Mouse (Mus musculus): Measurements from ENCODE around the gene 1700019N19Rik. TPM values are rescaled to one million over a fixed set of nuclear protein-coding genes. Genes with fewer than 3 reads are reported as not detected.

The 1700019N19Rik gene
- polyA plus RNA-seq, 1 experiment, result not detected

DNA sequence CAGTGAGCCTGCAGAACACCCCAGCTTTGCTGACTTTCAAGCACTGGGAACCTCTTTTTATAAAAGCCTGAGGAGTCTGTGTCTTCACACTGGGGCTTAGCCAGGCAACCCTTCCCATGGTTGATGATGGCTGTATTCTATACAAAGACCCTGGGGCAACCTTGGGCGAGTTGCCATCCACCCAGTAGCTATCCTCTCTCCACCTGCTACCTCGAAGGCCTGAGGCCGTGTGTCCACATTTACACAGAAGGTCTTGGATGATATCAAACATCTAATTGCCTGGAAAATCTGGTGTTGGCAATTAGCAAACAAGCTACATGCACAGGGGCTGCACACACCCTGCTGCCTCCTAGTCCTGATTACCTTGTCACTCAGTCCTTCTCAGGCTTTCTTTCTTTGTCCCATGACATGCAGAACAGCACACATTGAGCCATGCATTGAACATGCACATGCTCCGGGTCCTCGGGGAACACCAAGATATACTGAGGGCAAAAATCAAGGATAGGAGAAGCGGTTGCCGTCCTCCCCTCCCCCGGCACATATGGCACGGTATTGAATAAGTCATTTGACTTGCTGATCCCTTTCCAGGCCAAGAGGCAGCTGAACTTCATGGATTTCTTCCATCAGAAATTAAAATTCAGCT lies 37.1 kb upstream of the 1700019N19Rik start:
- Histone ChIP-seq H3K4me1 (ENCODE audit: control insufficient read depth, insufficient read depth, low read length) (no peaks in the 10 kb centered on the region; the same call in 1 of the 2 replicates), H3K27ac (ENCODE audit: control insufficient read depth, insufficient read depth, low read depth, low read length, poor library complexity) (no peak overlapping the region), H3K4me3 (replicated peaks; ENCODE audit: control insufficient read depth, low read depth, low read length) (no peak overlapping the region)
- WGBS, result 80% methylated on average over 9 of the region's 9 CpGs
- TF ChIP-seq POLR2A (IDR thresholded peaks at IDR 0.05; ENCODE audit: borderline replicate concordance, control insufficient read depth, low read depth, low read length) (no peak), CTCF (IDR thresholded peaks at IDR 0.05; ENCODE audit: control insufficient read depth, insufficient read depth, low read length) (no peak)

DNA sequence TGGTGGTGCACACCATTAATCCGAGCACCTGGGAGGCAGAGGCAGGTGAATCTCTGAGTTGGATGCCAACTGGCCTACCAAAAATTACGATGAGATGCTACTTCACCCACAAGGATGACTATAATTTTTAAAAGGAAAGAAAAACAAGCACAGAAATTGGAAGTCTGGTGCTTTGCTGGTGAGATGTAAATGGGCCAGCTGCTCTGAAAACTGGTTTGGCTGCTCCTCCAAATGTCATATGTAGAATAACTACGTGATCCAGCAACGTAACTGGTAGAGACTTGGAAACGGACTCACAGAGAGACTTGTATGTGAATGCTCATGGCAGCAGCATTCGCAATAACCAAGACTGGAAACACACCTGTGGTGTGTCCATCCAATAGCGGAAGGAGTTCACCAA lies 35.9 kb upstream of the 1700019N19Rik start:
- no peak overlapping the region for H3K4me3 ChIP-seq (replicated peaks; ENCODE audit: control insufficient read depth, low read depth, low read length)
- 82% methylated on average over 7 of the region's 7 CpGs for WGBS

DNA sequence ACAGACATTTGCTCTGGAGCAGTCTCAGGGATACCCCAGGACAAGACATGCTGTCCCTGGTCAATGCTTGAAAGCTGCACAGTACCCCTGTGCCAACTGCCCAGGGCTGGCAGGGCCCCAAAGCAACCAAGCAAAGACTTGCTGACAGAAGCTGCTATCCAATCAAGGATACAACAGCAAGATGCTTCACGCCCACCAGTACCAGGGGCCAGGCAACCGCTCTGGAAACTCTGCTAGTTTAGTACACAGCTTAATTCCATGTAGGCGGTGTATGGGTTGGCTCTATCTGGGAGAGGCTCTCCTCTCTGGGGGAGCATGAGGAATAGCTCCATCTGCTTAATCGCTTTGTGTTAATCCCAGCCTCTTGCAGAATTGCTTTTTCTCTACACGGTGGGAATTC lies 35.3 kb upstream of the 1700019N19Rik start:
- TF ChIP-seq POLR2A (IDR thresholded peaks at IDR 0.05; ENCODE audit: borderline replicate concordance, control insufficient read depth, low read depth, low read length) (no peak), CTCF (IDR thresholded peaks at IDR 0.05; ENCODE audit: control insufficient read depth, insufficient read depth, low read length) (no peak)
- Histone ChIP-seq H3K27ac (ENCODE audit: control insufficient read depth, insufficient read depth, low read depth, low read length, poor library complexity) (no peak overlapping the region), H3K4me3 (replicated peaks; ENCODE audit: control insufficient read depth, low read depth, low read length) (no peak overlapping the region), H3K4me1 (ENCODE audit: control insufficient read depth, insufficient read depth, low read length) (no peaks in the 10 kb centered on the region; the same call in 1 of the 2 replicates)
- 80% methylated on average over 5 of the region's 5 CpGs for WGBS

More for the DNA sequence above, 35.9 kb upstream of the 1700019N19Rik start:
- TF ChIP-seq CTCF (IDR thresholded peaks at IDR 0.05; ENCODE audit: control insufficient read depth, insufficient read depth, low read length), result no peak
- TF ChIP-seq POLR2A (IDR thresholded peaks at IDR 0.05; ENCODE audit: borderline replicate concordance, control insufficient read depth, low read depth, low read length), result no peak
- H3K27ac ChIP-seq (ENCODE audit: control insufficient read depth, insufficient read depth, low read depth, low read length, poor library complexity), result no peak overlapping the region
- no peaks in the 10 kb centered on the region; the same call in 1 of the 2 replicates for H3K4me1 ChIP-seq (ENCODE audit: control insufficient read depth, insufficient read depth, low read length)

DNA sequence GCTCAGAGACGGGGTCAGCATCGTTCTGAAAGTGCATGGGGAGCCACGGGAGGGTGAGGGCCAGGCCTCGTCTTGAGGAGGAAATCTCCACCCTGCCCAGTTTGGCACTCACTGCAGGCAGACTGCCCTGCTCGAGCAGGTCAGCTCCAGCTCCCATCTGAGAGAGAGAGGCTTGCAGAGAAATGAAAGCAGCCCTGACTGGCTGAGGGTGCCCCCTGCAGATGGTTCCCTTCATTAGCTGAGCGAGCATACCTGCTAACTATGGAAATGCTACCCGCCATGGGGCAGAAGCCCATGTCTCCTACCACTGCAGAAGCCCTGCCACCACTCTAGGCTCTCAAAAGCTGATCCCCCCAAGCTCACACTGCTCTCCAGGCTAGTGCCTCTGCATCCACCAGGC lies 33.4 kb upstream of the 1700019N19Rik start:
- no peak overlapping the region for H3K27ac ChIP-seq (ENCODE audit: control insufficient read depth, insufficient read depth, low read depth, low read length, poor library complexity)
- WGBS, result 65% methylated on average over 7 of the region's 7 CpGs
- H3K4me3 ChIP-seq (replicated peaks; ENCODE audit: control insufficient read depth, low read depth, low read length), result no peak overlapping the region
- TF ChIP-seq POLR2A (IDR thresholded peaks at IDR 0.05; ENCODE audit: borderline replicate concordance, control insufficient read depth, low read depth, low read length) (no peak), CTCF (IDR thresholded peaks at IDR 0.05; ENCODE audit: control insufficient read depth, insufficient read depth, low read length) (no peak)
- H3K4me1 ChIP-seq (ENCODE audit: control insufficient read depth, insufficient read depth, low read length), result no peaks in the 10 kb centered on the region; the same call in 1 of the 2 replicates

DNA sequence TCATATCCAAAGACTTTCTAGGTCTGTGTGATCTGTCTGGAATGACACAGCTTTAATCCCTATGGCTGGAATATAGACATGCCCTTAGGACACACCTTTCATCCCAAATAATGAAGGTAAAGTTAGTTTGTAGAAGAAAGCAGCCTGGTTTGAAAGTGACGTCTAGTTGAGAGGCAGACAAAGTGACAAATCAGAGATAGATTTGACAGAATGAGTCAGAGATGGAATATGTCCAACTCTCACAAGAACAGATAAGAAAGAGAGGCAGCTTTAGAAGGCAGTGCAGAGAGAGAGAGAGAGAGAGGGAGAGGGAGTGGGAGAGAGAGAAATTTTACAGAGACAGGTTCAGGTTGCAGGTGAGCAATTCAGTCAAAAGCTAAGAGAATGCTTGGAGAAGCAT lies 30.1 kb upstream of the 1700019N19Rik start:
- WGBS, result 67% methylated on average over 1 of the region's 1 CpGs
- H3K4me3 ChIP-seq (replicated peaks; ENCODE audit: control insufficient read depth, low read depth, low read length), result no peak overlapping the region

DNA sequence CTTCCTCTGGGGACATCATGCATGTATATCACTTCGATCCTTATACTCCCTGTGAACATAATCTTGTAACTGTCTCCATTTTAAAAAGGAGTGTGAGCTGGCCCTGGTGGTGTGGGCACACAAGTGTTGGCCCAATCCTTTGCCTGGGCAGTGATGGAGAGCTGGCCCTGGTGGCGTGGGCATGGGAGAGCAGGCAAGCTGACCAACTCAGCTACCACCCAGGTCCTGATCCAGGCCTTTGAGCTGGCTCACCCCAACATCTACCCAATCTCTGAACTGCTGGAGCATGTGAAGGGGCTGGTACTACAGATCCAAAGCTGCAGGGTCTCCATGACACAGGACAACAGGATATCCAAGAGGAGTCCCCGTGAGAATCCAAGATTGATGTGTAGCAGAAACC lies 29.0 kb upstream of the 1700019N19Rik start:
- H3K4me3 ChIP-seq (replicated peaks; ENCODE audit: control insufficient read depth, low read depth, low read length), result no peak overlapping the region
- TF ChIP-seq POLR2A (IDR thresholded peaks at IDR 0.05; ENCODE audit: borderline replicate concordance, control insufficient read depth, low read depth, low read length) (no peak), CTCF (IDR thresholded peaks at IDR 0.05; ENCODE audit: control insufficient read depth, insufficient read depth, low read length) (no peak)
- no peak overlapping the region for H3K27ac ChIP-seq (ENCODE audit: control insufficient read depth, insufficient read depth, low read depth, low read length, poor library complexity)
- 80% methylated on average over 3 of the region's 3 CpGs for WGBS
- H3K4me1 ChIP-seq (ENCODE audit: control insufficient read depth, insufficient read depth, low read length), result no peaks in the 10 kb centered on the region; the same call in 1 of the 2 replicates

More for the DNA sequence above, 30.1 kb upstream of the 1700019N19Rik start:
- H3K27ac ChIP-seq (ENCODE audit: control insufficient read depth, insufficient read depth, low read depth, low read length, poor library complexity), result no peak overlapping the region
- H3K4me1 ChIP-seq (ENCODE audit: control insufficient read depth, insufficient read depth, low read length), result no peaks in the 10 kb centered on the region
- TF ChIP-seq CTCF (IDR thresholded peaks at IDR 0.05; ENCODE audit: control insufficient read depth, insufficient read depth, low read length), result no peak

DNA sequence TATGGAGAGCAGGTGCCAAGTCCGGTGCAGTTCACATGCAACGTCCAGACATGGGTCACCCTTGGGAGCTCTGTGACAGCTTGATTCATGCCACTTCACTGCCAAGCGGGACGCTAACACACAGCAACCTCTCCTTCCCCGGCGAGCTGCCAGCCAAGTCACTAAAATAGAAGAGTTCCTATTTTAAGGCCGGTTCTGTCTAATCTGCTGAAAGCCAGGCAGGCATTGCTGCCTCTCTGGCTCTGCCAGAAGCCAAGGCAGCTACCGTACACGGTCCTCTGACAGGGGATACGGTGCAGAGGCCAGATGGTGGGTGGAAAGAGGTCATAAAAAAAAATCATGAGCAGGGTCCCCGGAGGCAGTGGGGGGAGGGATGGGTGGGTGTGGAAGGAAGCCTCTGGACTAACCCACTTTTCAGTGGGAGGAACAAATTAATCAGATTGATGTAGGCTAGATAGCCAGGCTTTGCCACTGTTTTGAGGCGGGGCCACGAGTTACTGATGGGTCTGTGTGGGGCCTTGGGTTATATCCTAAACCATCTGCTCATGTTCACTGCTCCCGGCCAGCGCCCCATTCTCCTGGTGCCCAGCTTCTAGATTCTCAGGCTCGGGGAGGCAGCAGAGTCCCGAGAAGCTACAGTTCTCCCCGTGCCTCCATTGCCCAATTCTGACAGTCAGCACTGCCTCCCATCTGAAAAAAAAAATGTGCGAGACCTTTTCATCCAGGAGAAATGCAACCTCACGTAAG lies 28.4 kb upstream of the 1700019N19Rik start:
- 30% methylated on average over 20 of the region's 20 CpGs for WGBS
- H3K4me1 ChIP-seq (ENCODE audit: control insufficient read depth, insufficient read depth, low read length), result no peaks in the 10 kb centered on the region; the same call in 1 of the 2 replicates
- no peak overlapping the region for H3K4me3 ChIP-seq (replicated peaks; ENCODE audit: control insufficient read depth, low read depth, low read length)
- no peak overlapping the region for H3K27ac ChIP-seq (ENCODE audit: control insufficient read depth, insufficient read depth, low read depth, low read length, poor library complexity)
- TF ChIP-seq CTCF (IDR thresholded peaks at IDR 0.05; ENCODE audit: control insufficient read depth, insufficient read depth, low read length) (no peak), POLR2A (IDR thresholded peaks at IDR 0.05; ENCODE audit: borderline replicate concordance, control insufficient read depth, low read depth, low read length) (no peak)

DNA sequence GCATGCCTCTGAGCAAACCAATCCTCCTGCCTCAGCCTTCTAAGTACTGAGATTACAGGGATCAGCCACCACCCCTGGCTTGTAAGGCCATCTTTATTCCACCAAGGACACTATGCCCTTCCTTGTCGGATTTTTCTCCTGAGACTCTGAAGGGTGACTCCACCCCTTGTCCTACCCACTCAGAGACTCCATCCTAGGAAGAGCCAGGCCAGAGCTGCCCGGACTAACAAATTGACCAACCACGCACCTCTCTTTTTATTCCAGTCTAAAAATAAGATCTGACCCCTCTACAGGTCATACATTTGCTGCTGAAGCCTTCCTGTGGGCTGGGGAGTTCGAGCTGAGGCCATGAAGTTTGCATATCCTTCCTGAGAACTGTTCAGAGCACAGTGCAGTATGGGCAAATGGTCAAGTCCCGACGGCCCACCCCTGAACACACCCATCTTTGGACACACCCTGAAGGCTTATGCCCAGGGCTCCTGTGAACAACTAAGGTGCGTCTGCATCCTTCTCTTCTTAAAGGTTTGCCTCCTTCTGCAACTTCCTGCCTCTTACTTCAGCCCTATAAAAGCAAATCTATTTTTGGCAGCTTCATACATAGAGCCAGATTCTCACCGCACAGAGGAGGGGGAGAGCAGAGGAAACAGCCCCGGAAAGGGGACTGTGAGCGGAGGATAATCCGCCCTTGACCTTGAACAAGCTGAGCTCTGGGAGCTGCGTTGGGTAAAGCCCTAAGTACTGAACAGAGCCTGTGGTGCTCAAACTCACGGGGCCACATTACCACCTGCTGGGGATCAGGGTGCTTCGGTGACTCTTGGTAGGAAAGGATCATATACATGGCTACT lies 24.5 kb upstream of the 1700019N19Rik start:
- Histone ChIP-seq H3K4me3 (replicated peaks; ENCODE audit: control insufficient read depth, low read depth, low read length) (no peak overlapping the region), H3K27ac (ENCODE audit: control insufficient read depth, insufficient read depth, low read depth, low read length, poor library complexity) (no peak overlapping the region), H3K4me1 (ENCODE audit: control insufficient read depth, insufficient read depth, low read length) (peaks cover 1% of the 10 kb centered on the region)
- TF ChIP-seq CTCF (IDR thresholded peaks at IDR 0.05; ENCODE audit: control insufficient read depth, insufficient read depth, low read length) (no peak), POLR2A (IDR thresholded peaks at IDR 0.05; ENCODE audit: borderline replicate concordance, control insufficient read depth, low read depth, low read length) (no peak)
- 12% methylated on average over 14 of the region's 14 CpGs for WGBS
